Mouse (Mus musculus): ENCODE data around the gene Zc3h10. TPM values are rescaled to one million over a fixed set of nuclear protein-coding genes. Genes with fewer than 3 reads are reported as not detected.
A peak's percentile ranks its signal among the peaks of the same experiment; 100 is the strongest.
"Not testable (repeated sequence)": the region's sequence is repeated elsewhere in the genome, so short reads cannot be mapped to it uniquely, and the experiment has no call there.

Gene Zc3h10
- polyA plus RNA-seq, 1 experiment from 2014 or later, result 4.9 TPM

DNA sequence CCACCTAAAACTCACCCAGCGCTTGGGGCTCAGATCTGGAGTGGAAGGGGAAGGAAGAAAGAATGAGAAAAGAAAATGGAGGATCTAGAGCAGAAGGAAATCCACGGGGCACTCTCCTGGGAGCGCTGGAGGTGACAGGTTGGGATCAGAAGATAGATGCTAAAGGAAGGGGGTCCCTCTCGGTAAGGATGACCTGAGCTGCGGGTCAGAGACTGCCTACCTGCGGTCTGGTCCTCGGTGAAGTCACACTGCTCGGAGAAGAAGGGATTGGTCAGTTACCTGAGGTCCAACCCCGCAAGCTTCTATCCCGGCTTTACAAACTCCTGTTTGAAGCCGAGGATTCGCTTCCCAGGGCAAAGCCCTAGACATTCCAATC lies 54.3 kb downstream of the Zc3h10 start:
- H3K4me1 ChIP-seq (ENCODE audit: control insufficient read depth, low read depth, low read length), result peaks cover 42% of the 10 kb centered on the region
- H3K9me3 ChIP-seq (replicated peaks; ENCODE audit: control insufficient read depth, low read length), result no peaks in the 10 kb centered on the region
- H3K27ac ChIP-seq (ENCODE audit: low read length), result peak overlapping the region; percentile 96
- H3K4me2 ChIP-seq (ENCODE audit: low read depth, low read length), result peak overlapping the region; percentile 92
- no peaks in the 10 kb centered on the region for H3K27me3 ChIP-seq (ENCODE audit: control insufficient read depth, insufficient read depth, low read depth, low read length)
- peak; percentile 42 for ATAC-seq (ENCODE audit: low read depth)
- WGBS (ENCODE audit: insufficient replicate concordance), result under 1% methylated on average over 12 of the region's 12 CpGs
- H3K4me3 ChIP-seq (ENCODE audit: low read depth, low read length), result peak overlapping the region; percentile 92
- H3K9ac ChIP-seq (ENCODE audit: low read depth, low read length), result peak overlapping the region; percentile 95
- peaks cover 31% of the 10 kb centered on the region for H3K36me3 ChIP-seq (ENCODE audit: control insufficient read depth, insufficient read depth)

DNA sequence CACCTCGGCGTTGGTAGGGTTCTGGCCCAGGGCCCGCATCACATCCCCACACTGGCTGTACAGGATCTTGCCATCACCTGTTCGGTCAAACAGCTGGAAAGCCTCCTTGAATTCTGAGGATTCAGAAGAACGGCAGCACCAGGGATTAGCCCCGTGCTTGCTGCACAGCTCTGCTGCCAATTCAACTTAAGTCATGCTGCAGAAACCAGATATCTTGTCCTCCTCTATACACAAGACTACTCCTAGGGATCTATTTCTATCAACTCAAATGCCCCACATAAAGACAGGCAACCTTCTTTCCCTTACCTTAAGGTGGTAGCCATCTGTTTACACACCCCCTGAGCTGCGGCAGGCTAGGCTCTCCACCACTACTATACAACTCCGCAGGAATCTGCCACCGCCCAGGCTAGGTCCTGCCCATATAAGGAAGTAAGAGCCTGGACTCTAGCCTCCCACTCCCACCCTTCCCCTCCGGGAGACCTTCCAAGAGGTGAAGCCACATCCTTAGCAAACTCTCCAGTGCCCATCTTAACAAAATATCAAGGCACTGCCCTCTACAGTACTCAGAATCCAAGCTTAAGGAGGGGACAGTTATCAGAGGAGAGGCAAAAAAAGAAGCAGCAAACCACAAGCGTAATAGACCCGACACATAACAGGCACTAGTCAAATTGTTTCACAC lies 54.8 kb downstream of the Zc3h10 start:
- peak overlapping the region; percentile 96 for H3K27ac ChIP-seq (ENCODE audit: low read length)
- peak overlapping the region; percentile 92 for H3K4me3 ChIP-seq (ENCODE audit: low read depth, low read length)
- peak overlapping the region; percentile 95 for H3K9ac ChIP-seq (ENCODE audit: low read depth, low read length)
- WGBS (ENCODE audit: insufficient replicate concordance), result 17% methylated on average over 12 of the region's 12 CpGs
- H3K27me3 ChIP-seq (ENCODE audit: control insufficient read depth, insufficient read depth, low read depth, low read length), result no peaks in the 10 kb centered on the region
- peaks cover 35% of the 10 kb centered on the region for H3K36me3 ChIP-seq (ENCODE audit: control insufficient read depth, insufficient read depth)
- no peaks in the 10 kb centered on the region for H3K9me3 ChIP-seq (replicated peaks; ENCODE audit: control insufficient read depth, low read length)
- peak; percentile 42 for ATAC-seq (ENCODE audit: low read depth)
- H3K4me2 ChIP-seq (ENCODE audit: low read depth, low read length), result peak overlapping the region; percentile 92
- peaks cover 36% of the 10 kb centered on the region for H3K4me1 ChIP-seq (ENCODE audit: control insufficient read depth, low read depth, low read length)

- Histone ChIP-seq H3K4me2 (ENCODE audit: low read depth, low read length) (peak overlapping the region; percentile 92), H3K27ac (ENCODE audit: low read length) (peak overlapping the region; percentile 37; the same call in 1 of the 2 replicates), H3K36me3 (ENCODE audit: control insufficient read depth, insufficient read depth) (peaks cover 42% of the 10 kb centered on the region), H3K4me3 (ENCODE audit: low read depth, low read length) (peak overlapping the region; percentile 92), H3K4me1 (ENCODE audit: control insufficient read depth, low read depth, low read length) (peaks cover 36% of the 10 kb centered on the region), H3K9ac (ENCODE audit: low read depth, low read length) (peak overlapping the region; percentile 95)
- not testable (repeated sequence) for H3K27me3 ChIP-seq (ENCODE audit: control insufficient read depth, insufficient read depth, low read depth, low read length); ATAC-seq (ENCODE audit: low read depth); H3K9me3 ChIP-seq (replicated peaks; ENCODE audit: control insufficient read depth, low read length)
- 49% methylated on average over 8 of the region's 8 CpGs for WGBS (ENCODE audit: insufficient replicate concordance)
Observed at GRCm38 (mm10) chr10:128492051-128492450, 55.5 kb downstream of the Zc3h10 start.

Small RNAs within 50 kb of the gene (microRNA-seq; reads per million reads assigned to microRNA genes)
- gene Gm47275 (not detected), gene Mir6916 (not detected), gene Mir6917 (0.74 reads per million)

Other genes with a start within 250 kb of the Zc3h10 start
- 0.06 and 0.12 TPM in 2 replicates for gene Il23a, start 249.0 kb downstream of the Zc3h10 start, polyA plus RNA-seq (2015; fragmentation: Nextera tagmentation; extraction: Ambion mirVana)
- 13.2 and 14.8 TPM in 2 replicates for gene Pan2, start 244.4 kb downstream of the Zc3h10 start, polyA plus RNA-seq (2015; fragmentation: Nextera tagmentation; extraction: Ambion mirVana)
- gene Cnpy2, start 225.3 kb downstream of the Zc3h10 start, polyA plus RNA-seq (2015; fragmentation: Nextera tagmentation; extraction: Ambion mirVana), result 86.6 and 92.8 TPM in 2 replicates
- 102 and 107 TPM in 2 replicates for gene Cs, start 210.0 kb downstream of the Zc3h10 start, polyA plus RNA-seq (2015; fragmentation: Nextera tagmentation; extraction: Ambion mirVana)
- 0.65 and 0.96 TPM in 2 replicates for gene Coq10a, start 178.8 kb downstream of the Zc3h10 start, polyA plus RNA-seq (2015; fragmentation: Nextera tagmentation; extraction: Ambion mirVana)
- 4.0 and 4.3 TPM in 2 replicates for gene Ankrd52, start 170.7 kb downstream of the Zc3h10 start, polyA plus RNA-seq (2015; fragmentation: Nextera tagmentation; extraction: Ambion mirVana)
- 76.8 and 88.2 TPM in 2 replicates for gene Slc39a5, start 146.5 kb downstream of the Zc3h10 start, polyA plus RNA-seq (2015; fragmentation: Nextera tagmentation; extraction: Ambion mirVana)
- gene Nabp2, start 136.3 kb downstream of the Zc3h10 start, polyA plus RNA-seq (2015; fragmentation: Nextera tagmentation; extraction: Ambion mirVana), result 31.6 and 31.7 TPM in 2 replicates
- 8.3 and 8.5 TPM in 2 replicates for gene Rnf41, start 136.1 kb downstream of the Zc3h10 start, polyA plus RNA-seq (2015; fragmentation: Nextera tagmentation; extraction: Ambion mirVana)
- gene Smarcc2, start 88.5 kb downstream of the Zc3h10 start, polyA plus RNA-seq (2015; fragmentation: Nextera tagmentation; extraction: Ambion mirVana), result 20.3 and 22.6 TPM in 2 replicates
- 448 and 465 TPM in 2 replicates for gene Myl6, start 53.6 kb downstream of the Zc3h10 start, polyA plus RNA-seq (2015; fragmentation: Nextera tagmentation; extraction: Ambion mirVana)
- gene Myl6b, start 49.1 kb downstream of the Zc3h10 start, polyA plus RNA-seq (2015; fragmentation: Nextera tagmentation; extraction: Ambion mirVana), result 1.8 and 2.0 TPM in 2 replicates
- gene Esyt1, start 21.9 kb downstream of the Zc3h10 start, polyA plus RNA-seq (2015; fragmentation: Nextera tagmentation; extraction: Ambion mirVana), result 10.3 and 10.5 TPM in 2 replicates
- gene Rpl41, start 1.5 kb upstream of the Zc3h10 start, polyA plus RNA-seq (2015; fragmentation: Nextera tagmentation; extraction: Ambion mirVana), result 2,106 and 2,245 TPM in 2 replicates
- 96.2 and 103 TPM in 2 replicates for gene Pa2g4, start 18.2 kb upstream of the Zc3h10 start, polyA plus RNA-seq (2015; fragmentation: Nextera tagmentation; extraction: Ambion mirVana)
- 4.2 and 5.2 TPM in 2 replicates for gene Erbb3, start 41.9 kb upstream of the Zc3h10 start, polyA plus RNA-seq (2015; fragmentation: Nextera tagmentation; extraction: Ambion mirVana)
- 301 and 353 TPM in 2 replicates for gene Rps26, start 79.0 kb upstream of the Zc3h10 start, polyA plus RNA-seq (2015; fragmentation: Nextera tagmentation; extraction: Ambion mirVana)
- 0.08 and 0.15 TPM in 2 replicates for gene Ikzf4, start 98.2 kb upstream of the Zc3h10 start, polyA plus RNA-seq (2015; fragmentation: Nextera tagmentation; extraction: Ambion mirVana)
- 12.5 and 12.9 TPM in 2 replicates for gene Suox, start 126.3 kb upstream of the Zc3h10 start, polyA plus RNA-seq (2015; fragmentation: Nextera tagmentation; extraction: Ambion mirVana)
- 36.6 and 38.6 TPM in 2 replicates for gene Rab5b, start 148.5 kb upstream of the Zc3h10 start, polyA plus RNA-seq (2015; fragmentation: Nextera tagmentation; extraction: Ambion mirVana)
- gene Pmel, start 156.4 kb upstream of the Zc3h10 start, polyA plus RNA-seq (2015; fragmentation: Nextera tagmentation; extraction: Ambion mirVana), result 0.43 and 0.59 TPM in 2 replicates
- 50.8 and 53.8 TPM in 2 replicates for gene Cdk2, start 157.3 kb upstream of the Zc3h10 start, polyA plus RNA-seq (2015; fragmentation: Nextera tagmentation; extraction: Ambion mirVana)
- 2.6 and 3.0 TPM in 2 replicates for gene Dgka, start 197.1 kb upstream of the Zc3h10 start, polyA plus RNA-seq (2015; fragmentation: Nextera tagmentation; extraction: Ambion mirVana)
- gene Pym1, start 200.1 kb upstream of the Zc3h10 start, polyA plus RNA-seq (2015; fragmentation: Nextera tagmentation; extraction: Ambion mirVana), result 11.9 and 13.5 TPM in 2 replicates
- gene Mmp19, start 243.1 kb upstream of the Zc3h10 start, polyA plus RNA-seq (2015; fragmentation: Nextera tagmentation; extraction: Ambion mirVana), result 10.4 and 10.6 TPM in 2 replicates